Mouse (Mus musculus) embryo, embryonic 11.5 days (tissue): Measurements from ENCODE around the gene Fgfr2.
"Not testable (repeated sequence)": the region's sequence is repeated elsewhere in the genome, so short reads cannot be mapped to it uniquely, and the experiment has no call there.

ENCODE experiments used
- DNase-seq: peaks from one replicate; pipeline ENCODE4 v3.0.0-alpha.2; 2012; ENCODE audit warnings: low read depth, low spot score

Fgfr2 gene

DNA sequence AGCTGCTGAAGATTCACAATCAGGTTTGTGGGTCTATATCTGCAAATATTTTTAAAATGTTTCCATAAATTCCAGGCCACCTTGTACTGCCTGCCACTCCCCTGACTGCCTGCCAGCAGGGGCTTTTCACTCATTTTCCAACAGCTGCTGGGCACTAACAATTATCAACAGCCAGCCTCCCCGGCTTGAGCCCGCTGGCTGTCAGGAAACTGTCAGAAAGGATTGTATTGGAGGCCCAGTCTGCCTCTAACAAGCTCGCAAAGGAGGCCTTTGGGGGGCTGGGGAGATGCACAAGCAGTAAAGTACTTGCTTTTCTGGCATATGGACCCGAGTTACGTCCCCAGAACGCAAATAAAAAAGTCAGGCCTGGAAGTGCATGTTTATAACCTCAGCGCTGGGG lies 664.7 kb downstream of the Fgfr2 start:
- DNase-seq, result no peak

DNA sequence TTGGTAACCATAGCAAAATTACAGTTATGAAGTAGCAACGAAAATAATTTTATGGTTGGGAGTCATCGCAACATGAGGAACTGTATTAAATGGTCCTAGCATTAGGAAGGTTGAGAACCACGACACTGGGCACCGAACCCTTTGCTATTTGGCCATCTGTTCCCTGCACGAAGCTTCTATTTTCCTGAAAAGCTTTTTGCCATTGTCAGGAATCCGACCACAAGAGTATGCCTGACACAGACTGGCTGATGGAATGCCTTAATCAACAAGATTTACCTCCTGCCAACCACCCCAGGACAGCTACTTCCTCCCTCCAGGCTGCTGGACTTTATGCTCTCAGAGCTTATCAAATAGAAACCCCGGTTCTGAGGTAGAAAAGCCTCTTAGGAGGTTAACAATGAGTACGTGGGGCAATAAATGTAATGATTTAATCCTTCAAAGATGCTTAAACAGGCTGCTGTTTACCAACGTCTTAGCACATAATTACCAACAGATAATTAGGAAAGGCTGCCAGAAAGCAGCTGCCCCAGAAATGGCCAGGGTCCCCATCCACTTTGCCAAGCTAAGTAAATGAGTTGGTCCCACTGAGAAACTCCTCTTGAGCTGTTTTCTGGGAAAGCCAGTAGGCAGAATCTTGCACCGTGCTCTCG lies 668.0 kb downstream of the Fgfr2 start:
- DNase-seq, result no peak

DNA sequence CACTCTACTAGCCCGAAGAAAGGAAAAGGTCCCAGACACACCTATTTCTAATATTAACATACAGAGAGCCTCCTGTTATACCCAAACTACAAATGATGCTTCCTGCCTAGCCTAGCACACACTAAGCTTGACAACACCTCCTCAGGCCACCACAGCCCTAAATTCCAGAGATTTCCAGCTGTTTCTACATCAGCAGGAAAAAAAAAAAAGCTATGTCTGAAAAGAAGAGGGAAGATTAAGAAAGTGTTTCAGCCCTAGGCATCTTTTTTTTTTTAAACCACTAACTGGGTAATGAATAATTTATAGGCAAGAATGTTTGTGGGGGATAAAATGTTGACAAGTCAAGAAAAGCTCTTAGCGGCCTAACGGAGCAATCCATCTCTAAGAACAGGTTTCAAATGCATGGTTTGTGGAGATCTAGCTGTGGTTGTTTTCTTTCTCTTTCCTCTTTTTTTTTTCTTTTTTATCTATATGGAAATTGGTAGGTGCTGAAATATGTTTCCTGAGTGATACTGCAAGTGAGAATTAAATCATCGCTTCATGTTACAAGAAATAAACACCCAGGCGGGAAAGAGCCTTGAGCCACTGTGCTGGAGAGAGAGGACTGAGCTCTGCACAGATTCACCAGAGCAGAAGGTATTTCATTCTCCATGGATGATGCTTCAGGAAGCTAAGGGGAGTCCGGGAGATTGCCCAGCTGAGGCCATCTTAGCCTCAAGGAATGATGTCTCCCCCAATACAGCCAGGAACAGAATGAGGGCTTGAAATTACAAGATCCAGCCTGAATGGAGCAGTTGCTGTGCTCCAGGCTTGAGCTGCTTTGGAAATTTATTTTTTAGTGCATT lies 673.0 kb downstream of the Fgfr2 start:
- DNase-seq, result no peak

DNA sequence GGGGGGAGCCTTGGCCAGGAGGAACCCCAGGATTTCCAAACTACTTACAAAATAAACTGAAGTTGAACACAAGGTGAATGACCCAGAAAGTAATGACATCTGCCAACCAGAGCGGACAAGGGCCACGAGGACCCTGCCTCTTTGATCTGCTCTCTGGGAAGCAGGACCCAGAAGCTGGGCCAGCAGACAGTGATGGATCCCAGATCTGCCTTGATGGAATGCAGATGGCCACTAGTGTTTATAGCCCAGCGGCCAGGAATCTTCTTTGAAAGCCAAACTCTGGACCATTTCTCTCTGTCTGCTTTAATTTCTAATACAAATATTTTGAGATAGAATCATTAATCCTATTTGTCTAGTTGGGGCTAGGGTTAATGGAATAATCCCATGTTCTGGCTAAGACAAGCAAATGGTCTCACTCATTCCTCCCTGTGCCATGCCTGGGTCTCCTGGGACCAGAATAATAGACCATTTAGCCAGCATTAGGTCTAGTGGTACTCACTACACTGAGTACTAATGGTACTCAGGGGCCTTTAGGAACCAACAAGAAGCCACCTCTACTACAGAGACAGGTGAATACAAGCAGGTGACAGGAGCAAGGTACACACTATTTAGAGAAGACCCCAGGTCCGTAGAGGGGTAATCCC lies 674.5 kb downstream of the Fgfr2 start:
- DNase-seq, result peak; percentile 27

DNA sequence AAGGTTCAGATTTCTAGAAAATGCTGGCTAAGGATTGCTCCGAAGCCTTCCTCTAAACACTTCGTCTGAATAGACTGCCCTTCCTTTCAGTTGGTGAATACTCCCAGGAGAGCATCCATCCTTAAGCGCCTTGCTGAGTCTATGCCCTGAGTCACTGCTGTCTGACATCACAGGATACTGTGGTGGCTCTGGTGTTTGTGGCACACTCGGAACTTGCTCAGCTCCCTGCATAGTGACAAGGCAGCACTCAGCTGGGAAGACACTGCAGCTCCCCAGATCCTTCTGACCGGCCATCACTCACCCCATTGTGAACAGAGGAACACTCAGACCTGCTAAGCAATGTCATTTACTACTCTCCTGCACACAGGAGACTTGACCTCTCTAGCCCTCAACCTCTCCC lies 675.6 kb downstream of the Fgfr2 start:
- no peak for DNase-seq

DNA sequence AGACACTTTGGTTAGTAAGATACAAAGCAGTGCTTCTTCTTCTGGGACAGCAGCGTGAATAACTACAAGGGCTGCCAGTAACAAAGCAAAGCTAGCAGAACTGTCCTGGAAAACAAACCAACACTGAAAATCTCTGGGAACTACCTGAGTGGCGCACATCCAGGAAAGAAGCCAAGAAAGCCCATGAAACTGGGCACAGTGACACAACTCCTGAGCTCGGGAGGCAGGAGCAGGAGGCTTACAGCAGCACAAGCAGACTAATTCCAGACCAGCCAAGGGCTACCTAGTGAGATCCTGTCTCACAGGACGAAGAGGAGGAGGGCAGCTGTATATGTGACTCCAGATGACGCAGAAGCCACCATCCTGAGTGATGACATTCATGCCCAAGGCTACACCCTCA lies 676.3 kb downstream of the Fgfr2 start:
- no peak for DNase-seq

DNA sequence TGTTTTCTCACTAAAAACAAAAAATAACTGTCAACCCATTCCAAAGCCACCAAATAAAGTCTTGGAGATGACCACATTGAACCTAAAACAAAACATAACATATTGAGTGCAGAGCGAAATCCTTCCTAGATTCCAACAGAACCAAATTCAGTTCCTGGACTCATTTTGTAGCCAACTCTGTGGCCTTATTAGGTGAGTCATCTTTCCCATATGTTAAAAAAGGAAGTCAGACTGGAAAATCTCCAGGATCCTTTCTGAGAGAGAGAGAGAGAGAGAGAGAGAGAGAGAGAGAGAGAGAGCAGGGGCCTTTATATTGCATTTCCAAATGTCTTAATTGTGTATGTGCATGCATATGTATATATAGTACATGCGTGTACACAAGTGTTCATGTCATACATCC lies 678.9 kb downstream of the Fgfr2 start:
- no peak for DNase-seq

DNA sequence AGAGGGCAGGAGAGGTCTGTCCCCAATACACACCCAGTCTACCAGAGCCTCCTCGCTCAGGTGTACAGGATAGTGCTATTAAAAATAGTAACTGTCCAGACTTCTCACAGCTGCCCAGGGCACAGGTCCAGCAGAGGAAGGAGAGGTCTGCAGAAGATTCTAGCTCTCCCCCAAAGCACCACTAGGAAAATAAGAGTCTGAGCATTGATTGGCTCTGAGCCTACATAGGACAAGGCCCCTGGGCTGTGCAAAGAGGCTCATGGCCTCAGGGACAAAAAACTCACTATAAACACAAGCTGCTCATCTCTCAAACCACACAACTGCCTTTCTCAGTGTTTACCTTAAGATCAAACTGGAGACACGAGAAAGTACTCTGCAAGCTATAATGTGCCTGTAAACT lies 679.4 kb downstream of the Fgfr2 start:
- DNase-seq, result no peak

DNA sequence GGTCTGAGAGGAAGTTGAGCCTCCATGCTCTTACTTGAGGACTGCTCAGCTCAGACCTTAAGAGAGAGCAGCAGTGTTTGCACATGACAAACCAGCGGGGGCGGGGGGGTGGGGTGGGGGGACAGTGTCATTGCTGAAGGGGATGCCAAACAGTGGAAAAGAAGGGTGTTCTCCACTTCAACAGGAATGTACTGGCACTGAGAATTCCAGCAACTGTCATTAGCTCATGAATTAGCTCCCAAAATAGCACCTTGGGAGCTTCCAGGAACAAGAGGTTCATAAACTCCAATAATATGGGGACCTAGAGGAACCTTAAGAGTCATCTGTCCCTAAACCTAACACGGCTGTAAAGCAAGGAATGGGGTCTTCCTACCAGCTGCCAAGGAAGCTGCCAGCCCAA lies 680.0 kb downstream of the Fgfr2 start:
- DNase-seq, result no peak

DNA sequence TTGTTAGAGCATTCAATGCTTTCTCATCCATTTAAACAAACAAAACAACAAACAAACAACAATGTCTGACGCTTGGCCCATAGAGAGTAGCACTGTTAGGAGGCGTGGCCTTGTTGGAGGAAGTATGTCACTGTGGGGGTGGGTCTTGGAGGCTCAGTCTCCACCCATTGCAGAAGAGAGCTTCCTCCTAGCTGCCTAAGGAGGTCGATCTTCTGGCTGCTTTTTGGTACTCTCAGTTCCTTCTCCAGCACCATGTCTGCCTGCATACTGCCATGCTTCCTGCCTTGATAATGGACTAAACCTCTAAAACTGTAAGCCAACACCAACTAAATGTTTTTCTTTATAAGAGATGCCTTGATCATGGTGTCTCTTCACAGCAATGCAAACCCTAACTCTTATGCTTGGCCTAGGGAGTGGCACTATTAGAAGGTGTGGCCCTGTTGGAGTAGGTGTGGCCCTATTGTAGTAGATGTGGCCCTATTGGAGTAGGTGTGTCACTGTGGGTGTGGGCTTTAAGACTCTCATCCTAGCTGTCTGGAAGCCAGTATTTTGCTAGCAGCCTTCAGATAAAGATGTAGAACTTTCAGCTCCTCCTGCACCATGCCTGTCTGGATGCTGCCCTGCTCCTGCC lies 680.9 kb downstream of the Fgfr2 start:
- DNase-seq, result not testable (repeated sequence)

DNA sequence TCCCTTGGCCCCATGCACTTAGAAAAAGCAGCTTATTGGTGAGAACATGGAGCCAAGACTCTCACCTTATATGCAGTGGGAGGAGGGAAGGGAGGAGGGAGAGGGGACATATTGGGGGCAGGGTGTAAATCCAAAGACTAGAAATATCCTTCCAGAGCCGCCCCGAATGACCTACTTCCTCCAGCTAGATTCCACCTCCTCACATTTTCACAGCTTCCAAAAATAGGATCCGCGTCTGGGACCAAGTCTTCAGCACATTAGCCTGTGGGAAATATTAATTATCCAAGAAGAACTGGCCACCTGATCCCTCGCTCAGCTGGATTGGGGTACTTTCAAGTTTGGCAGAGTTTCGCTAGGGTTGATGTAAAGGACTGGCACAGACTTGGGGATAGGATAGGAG lies 683.2 kb downstream of the Fgfr2 start:
- no peak for DNase-seq

DNA sequence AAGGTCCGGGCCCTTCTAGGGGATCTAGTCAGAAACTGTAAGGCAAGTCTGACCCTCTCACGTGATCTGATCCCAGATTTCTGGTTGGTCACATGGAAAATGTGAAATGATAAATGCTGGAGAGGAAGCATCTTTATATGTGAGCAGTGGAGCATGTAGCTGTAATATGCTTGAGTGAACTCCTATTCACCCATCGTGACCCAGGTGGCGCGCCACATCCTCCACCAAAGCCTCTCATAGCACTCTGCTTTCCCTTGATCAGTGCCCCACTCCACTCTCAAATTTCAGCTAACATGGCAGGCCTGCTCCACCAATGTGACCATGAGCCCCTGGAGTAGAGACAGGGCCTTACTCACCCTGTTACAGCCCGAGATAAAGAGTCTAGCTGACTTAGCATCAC lies 685.1 kb downstream of the Fgfr2 start:
- DNase-seq, result no peak

DNA sequence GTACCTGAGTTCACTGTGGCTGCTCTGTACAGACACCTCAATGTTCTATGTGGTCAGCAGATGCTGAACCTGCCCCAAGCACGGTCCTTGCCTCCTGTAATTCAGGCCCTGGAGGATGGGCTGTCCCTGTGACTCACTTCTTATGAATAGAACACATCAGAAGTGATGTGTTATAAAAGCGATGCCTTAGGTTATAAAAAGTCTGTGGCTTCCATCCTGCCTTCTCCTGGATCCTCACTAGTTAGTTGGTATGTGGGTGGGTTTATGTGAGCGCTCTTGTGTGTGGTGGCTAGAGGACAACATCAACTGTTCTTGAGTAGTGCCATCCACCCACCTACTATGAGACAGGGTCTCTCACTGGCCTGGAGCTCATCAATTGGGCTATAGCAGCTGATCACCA lies 685.7 kb downstream of the Fgfr2 start:
- no peak for DNase-seq

DNA sequence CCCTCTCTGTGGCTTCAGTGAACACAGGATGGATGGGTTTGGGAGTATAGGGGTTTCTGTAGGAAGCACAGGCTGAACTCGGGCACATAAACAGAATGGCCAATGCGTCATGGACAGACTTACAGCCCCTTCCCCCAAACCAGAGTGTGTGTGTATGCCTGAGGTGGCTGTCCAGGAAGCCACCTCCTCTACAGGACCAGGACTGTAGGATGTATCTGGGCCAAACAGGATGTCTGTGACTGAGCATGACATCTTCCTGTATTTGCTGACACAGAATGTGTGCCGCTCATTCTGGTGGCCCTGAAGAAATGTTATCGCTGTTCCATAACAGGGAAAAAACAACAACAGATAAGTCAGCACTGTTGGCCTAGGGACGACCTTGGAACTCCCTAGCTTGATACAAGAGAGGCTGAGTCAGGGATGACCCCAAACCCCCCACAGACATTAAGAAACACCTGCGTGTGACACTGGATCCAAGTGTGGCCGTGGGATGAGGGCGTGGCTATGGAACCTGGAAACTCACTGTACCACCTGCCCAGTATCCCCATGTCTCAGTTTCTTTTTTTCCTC lies 687.6 kb downstream of the Fgfr2 start:
- no peak for DNase-seq

DNA sequence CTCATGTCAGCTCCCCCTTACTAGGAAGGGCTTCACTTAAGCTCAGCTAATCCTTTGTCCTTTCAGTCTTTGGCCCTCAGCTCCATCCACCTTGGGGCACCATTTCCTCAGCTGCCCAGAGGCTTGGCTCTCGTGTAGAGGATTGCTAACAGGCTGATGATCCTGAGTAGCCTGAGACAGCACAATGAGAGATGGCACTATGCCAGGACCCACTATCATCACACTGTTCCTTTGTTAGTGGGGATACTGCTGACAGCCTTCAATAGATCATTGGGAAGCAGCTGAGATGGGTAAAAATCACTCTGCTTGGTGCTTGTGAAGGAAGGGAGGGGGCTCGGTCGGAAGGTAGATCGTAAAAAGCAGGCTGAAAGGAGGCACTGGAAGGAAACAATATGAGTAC lies 693.8 kb downstream of the Fgfr2 start:
- no peak for DNase-seq

DNA sequence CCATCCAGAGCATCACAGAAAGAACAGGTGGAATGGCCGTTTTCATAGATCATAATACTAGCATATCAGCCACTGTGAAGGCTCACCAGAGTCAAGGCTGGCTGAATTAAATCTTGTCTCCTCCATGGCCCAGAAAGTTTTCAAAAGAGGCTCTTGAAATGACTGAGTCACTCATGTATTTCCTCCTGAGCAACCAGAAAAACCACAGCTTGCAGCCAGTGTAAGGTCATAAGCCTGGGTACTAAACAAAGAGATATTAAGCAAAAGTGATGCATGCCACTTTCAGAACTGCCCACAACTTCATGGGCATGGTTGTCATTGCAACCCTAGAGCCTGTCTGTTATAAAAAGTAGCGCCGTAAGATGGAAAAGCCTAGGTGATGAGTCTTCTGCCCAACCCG lies 694.8 kb downstream of the Fgfr2 start:
- no peak for DNase-seq

DNA sequence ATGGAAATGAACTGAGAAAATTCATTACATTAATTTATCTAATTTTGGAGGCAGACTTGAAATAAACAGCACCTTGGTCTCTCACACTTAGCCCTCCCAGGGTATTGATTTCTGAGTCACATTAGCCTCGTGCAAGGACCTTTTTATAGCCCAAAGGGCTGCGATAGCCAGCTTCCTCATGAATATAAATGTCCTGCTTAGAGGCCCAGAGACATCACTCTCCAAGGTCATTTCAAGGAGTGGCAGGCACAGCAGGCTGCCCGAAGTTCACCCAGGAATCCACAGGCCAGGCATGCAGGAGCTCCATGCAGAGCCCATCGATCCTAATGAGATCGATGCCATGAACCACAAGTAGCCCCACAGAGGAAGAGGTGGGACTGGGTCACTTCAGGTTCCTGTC lies 697.1 kb downstream of the Fgfr2 start:
- no peak for DNase-seq

DNA sequence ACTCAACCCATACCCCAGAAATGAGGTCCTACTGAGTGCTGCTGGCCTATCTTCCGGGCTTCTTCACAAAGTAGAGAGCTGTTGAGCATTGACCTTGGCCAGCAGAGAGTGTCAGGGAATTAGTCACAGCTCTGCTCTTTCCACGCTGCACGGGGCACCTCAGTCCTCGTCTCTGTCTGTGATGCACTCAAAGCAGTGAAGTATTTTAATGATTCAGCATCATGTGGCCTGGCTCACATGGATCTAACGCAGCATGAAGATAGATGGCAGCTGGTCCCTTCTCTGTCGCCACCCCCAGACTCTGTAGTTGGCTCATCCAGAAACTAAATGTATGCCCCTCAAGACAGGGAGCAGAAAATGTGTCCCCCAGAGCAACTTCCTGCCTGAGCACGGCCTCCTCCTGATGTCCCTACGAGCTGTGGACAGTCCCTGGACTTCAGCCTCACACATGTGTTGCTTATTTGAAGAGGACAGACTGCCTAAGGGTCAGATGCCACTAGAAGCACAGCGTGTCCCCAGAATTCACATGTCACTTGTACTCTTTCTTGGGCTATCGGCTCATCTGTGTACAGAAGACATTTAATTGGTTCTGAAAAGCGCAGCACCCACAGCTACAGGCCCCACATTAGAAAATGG lies 697.7 kb downstream of the Fgfr2 start:
- DNase-seq, result no peak

DNA sequence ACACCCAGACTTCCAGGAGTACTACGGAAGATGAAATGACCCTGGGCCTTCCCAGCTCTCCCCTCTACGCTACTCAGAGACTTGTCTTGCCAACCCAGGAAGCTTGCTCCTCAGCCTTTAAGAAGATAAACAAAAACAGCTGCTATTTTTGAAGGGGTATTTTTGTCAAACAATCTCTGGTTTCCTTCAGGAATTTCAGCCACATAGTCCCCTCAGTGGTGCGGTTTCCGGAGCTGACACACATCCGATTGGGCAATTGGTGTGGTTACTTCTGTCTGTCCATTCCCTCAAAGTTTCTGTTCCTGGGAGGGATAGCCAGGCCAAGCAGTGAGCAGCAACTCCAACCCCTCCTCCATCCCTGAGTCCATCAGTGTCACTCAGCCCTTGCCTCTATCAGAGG lies 699.6 kb downstream of the Fgfr2 start:
- DNase-seq, result no peak

DNA sequence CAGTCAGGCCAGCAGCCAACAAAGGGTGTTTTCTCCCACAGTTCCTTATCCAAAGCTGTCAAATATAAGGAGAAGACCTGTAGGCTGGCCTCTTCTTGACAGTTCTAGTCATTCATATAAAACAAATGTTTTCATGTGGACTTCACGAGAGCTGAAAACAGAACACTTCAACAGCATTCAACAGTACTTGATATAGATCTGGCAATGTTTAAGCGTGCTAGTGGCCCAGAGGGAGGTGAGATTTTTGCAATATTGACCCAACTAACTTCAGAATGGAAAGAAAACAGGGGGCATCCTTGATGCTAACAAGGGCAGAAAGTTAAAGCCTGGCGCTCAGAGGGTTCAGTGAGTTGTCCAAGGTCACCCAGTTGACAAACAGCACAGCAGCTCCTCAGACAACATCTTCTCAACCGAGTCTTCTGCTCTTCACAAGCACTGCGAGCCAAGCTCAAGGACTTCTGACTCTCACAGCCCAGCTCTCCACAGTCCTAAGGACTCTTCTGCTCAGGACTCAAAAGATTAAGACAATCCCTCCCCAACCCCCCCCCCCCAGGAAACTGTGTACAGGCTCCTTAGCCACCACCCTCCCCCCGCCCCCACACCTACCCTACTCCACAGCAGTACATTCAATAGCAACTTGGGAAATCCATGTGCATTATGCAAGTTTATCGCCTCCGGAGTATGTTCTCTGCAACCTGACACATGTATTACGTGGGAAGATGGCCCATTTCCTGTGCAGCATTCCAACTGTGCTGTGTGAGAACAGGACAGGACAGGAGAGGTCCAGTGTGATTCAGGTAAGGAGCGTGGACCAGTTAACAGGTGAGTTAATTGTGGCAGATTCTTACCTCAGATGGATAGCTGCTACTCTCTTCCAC lies 703.5 kb downstream of the Fgfr2 start:
- no peak for DNase-seq

DNA sequence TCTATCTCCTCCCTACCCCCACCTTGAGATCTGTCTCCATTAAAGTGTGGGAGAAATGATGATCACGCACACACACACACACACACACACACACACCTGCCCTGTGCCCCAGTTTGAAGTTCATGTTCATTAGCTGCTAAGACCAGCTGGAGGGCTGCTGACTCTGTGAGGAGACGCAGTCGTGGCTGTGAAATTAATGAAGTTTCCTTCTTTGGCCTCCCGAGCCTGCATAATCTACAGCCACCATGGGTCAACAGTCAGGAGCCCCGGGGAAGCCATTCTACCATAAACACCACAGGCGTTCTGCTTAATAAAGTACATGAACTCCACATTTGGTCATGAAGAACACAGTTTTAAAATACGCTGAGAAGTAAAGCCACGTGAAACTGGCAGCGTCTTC lies 706.3 kb downstream of the Fgfr2 start:
- DNase-seq, result no peak
